Mouse (Mus musculus) adrenal gland, postnatal 36 days (tissue): ENCODE results near the gene Rab3gap1. TPM values are rescaled to one million over a fixed set of nuclear protein-coding genes. Genes with fewer than 3 reads are reported as not detected.
"Not testable (repeated sequence)": the region's sequence is repeated elsewhere in the genome, so short reads cannot be mapped to it uniquely, and the experiment has no call there.

Source experiments
- DNase-seq, 2 experiments: peaks; one replicate each; pipeline ENCODE4 v3.0.0; 2021; ENCODE audit warnings: mixed read lengths in 1 of 2
- total RNA-seq, 2 experiments: library from RNA; stranded (reverse); gene quantifications; 2 replicates each; pipeline ENCODE4 v1.2.3; 2021

Gene Rab3gap1
- total RNA-seq, 2 experiments from 2014 or later = 49.7 to 50.2 TPM

DNA sequence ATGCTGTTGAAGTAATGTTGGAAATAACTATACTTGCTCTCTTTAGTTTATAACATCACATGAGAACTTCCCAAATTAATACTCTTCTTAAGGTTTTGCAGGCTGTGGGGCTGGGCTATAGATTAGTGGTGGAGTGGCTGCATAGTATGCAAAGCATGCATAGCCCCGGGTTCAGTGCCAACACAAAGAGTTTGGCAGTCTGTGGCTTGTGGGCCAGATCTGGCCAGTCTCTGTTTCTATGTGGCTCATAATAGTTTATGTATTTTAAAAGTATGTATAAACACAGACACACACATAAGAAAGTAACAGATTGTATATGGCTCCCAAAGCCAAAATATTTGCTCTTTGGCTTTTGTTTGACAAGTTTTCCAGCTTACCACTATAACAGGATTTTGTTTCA lies 47.2 kb downstream of the Rab3gap1 start:
- no peak for DNase-seq

DNA sequence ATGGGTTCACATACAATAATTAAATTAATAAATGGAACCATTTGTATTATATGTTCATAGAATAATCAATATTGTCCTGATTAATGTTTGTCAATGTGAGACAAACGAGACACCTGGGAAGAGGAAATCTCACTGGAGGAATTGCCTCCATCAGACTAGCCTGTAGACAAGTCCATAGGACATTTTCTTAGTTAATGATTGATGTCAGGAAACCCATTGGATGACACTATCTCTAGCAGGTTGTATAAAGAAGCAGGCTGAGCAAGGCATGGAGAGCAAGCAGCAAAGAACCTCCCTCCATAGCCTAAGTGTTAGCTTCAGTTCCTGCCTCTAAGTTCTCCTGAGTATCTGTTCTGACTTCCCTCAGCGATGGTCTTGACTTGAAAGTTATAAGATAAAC lies 64.8 kb downstream of the Rab3gap1 start:
- no peak for DNase-seq

DNA sequence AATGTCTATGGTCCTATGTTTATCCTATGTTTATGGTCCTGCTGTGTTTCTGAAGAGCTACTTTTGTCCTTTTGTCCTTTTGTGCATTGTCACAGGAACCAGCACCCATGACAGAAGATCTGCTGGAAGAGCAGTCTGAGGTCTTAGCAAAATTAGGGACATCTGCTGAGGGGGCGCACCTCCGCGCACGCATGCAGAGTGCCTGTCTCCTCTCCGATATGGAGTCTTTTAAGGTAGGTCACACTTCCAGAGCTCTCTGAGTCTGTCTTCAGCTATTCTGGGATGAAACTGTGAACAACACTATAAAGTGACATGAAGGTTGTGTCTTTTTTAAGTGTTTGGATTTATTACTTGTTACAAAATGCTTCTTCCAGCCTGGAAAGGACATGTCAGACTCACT lies 65.7 kb downstream of the Rab3gap1 start:
- DNase-seq = no peak

GRCm38 (mm10) chr1:127937277-127937676 lies 68.7 kb downstream of the Rab3gap1 start:
- peak in 1 of 2 experiments; percentile 23 for DNase-seq

DNA sequence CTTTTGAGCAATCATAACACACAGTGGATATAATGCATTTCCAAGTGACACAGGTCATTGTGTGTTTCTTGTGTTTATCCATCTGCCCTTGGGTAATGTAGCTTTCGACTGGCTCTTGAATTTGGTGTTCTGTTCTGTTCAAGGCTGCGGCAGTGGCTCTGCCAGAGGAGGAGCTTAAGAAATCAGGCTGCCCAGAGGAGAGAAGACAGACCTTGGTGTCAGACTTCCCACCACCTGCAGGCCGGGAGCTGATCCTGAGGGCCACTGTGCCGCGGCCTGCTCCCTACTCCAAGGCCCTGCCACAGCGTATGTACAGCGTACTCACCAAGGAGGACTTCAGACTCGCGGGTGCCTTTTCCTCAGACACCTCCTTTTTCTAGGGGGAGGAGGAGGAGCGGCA lies 73.7 kb downstream of the Rab3gap1 start:
- DNase-seq = peak; percentile 42 to 56

DNA sequence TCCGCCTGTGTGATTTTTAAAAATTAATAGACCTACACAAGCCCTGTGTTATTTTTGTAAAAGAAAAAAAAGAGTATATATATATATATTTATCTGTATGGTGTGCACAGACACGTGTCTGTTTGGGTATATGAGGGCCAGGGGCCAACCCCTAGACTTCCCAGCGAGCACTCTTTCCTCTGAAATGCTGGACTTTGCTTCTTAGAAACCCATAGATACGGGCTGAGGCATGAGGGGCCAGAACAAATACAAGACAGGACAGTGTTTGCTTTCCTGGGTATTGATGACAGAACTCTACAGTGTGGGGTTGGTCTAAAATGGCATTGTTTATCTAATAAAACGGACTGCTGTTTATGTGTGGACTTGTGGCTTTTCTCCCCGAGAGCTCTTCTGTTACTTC lies 74.9 kb downstream of the Rab3gap1 start:
- no peak for DNase-seq

DNA sequence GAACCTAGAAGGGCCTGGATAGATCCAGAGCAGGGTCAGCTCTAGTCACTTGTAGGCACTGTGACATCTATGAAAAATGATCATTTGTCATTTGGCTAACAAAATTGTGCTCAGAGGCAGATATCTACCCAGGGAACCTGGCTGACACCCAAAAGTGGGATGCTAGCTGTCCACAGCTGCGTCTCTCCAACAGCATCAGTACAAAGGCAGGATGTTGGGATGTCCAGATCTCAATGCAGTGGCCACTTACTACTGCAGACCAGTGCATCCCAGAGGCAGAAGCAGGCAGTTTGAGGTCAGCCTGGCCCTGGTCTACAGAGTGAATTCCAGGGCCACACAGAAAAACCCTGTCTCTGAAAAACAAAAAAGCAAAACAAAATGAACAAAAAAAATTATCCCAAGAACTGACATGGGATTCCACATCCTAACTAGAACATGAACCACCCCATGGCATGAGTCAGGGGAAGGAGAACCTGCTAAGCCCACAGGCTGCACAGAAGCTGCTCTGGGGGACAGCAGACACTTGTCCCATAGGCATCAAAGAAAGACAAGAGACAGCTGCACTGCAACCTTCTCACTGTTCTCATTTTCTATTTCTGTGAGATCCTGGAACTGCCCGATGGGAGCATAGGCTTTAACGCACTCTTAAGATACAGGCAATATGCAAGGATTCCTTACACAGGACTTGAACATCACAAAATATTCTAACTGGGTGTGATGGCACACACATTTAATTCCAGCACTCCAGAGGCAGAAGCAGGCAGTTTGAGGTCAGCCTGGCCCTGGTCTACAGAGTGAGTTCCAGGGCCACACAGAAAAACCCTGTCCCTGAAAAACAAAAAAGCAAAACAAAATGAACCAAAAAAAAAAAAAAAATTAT lies 77.4 kb downstream of the Rab3gap1 start:
- DNase-seq = peak; percentile 22 to 33

- DNase-seq = no peak
Observed at GRCm38 (mm10) chr1:127946615-127947249, 78.2 kb downstream of the Rab3gap1 start.

GRCm38 (mm10) chr1:127948748-127949147 lies 80.2 kb downstream of the Rab3gap1 start:
- DNase-seq = no peak

- no peak for DNase-seq
Observed at GRCm38 (mm10) chr1:127952276-127952675, 83.7 kb downstream of the Rab3gap1 start.

DNA sequence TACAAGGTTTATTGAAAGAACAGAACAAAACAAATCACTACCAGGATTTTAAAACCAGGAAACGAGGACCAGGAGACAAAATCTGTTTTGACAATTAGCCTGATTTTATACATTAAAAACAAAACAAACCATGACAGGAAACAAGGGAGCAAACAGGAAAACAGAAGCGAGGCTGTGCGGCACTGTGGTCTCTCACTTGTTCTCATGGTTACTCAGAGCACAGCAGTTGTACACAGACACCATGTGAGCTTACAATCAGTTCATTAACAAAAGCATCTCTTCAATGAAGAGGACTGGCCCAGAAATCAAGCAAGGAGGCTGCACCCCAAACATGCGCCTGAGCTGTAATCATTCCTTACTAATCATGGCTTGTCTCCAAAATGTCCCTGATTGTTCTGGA lies 85.6 kb downstream of the Rab3gap1 start:
- not testable (repeated sequence) for DNase-seq

DNA sequence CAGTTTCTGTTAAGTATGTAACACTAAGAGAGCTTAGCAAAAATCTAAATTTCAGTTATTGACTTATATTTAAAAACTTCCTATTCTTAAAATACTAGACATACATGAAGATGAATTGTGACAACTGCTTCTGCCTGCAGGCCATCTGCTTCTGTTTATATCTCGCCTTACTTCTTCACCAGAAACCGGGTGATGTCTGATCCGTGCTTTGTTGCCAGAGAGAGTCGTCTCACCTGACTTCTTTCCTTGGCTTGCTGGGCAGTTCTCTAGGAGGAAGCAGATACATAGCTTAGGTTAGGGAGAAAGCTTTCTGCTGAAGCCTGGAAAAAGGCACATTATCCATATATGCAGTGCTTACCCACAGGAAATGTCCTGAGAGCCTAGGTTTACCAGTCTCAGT lies 86.2 kb downstream of the Rab3gap1 start:
- no peak for DNase-seq

GRCm38 (mm10) chr1:127956524-127956923 lies 88.0 kb downstream of the Rab3gap1 start:
- no peak for DNase-seq

DNA sequence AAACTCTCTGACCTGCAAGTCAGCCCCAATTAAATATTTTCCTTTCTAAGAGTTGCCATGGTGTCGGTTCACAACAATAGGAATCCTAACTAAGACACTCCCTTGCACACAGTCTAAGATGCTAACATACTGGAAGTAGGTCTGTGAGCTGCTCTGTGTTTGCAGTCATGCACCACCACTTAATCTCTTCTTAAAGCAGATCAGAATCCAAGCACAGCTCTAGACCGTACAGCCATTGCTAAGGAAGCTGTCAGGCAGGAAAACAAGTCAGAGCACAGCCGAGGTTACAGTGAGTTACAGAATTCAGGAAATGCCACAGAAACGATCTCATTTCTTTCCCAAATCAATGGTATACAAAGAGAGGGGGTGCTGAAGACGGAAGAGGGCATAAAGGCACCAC lies 90.2 kb downstream of the Rab3gap1 start:
- DNase-seq = no peak

DNA sequence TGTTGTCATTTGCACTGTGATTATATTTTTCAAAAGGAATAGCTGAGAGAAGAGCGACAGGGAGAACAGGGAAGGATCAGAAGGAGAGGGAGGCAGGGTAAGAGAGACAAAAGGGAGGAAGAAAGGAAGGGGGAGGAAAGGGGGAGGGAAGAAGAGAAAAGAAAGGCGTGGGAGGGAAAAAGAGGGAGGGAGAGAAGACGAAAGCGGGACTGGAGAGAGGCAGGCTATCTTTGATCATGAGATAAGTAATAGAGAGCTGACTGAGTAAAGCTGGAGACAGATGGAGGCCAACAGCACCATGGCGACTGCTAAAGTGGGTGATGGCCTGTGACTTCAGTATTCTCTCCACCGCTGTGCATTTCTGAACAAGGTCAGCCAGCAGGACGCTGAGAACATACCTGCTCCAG lies 90.7 kb downstream of the Rab3gap1 start:
- no peak for DNase-seq

DNA sequence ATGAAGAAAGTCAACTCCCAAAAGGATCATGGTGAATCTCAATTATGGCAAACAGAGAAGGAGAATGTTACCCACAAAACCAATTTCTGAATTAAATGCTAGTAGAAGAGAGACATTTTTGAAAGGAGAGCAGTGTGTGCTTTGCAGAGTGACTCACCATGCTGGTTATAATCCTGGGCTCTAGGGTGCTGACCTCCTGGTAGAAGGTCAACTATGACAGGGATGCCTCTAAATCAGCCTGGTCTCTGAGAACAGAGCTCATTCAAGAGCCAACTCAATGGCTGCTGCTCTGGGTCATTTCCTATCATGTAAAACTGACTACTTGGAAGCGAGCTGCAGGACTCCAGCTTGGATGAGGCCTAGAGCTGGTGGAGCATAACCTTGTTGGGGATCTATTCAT lies 92.6 kb downstream of the Rab3gap1 start:
- DNase-seq = peak; percentile 47 to 54

DNA sequence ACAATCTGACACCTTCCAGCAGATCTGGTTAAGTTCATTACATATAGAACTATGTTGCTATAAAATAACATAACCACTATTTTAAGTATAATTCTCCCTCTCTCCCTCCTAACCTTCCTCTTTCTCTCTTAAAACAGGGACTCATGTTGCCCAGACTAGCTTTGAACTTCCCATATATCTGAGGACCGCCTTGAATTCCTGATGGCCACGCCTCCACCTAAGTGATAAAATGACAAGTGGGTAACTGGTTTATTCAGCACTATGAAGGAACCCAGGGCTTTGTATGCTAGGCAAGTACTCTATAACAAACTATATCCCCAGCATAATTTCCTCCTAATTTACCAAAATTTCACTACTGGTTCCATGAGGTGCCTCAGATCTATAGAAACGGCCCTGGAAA lies 94.8 kb downstream of the Rab3gap1 start:
- DNase-seq = no peak

GRCm38 (mm10) chr1:127970870-127971269 lies 102.3 kb downstream of the Rab3gap1 start:
- DNase-seq = no peak

DNA sequence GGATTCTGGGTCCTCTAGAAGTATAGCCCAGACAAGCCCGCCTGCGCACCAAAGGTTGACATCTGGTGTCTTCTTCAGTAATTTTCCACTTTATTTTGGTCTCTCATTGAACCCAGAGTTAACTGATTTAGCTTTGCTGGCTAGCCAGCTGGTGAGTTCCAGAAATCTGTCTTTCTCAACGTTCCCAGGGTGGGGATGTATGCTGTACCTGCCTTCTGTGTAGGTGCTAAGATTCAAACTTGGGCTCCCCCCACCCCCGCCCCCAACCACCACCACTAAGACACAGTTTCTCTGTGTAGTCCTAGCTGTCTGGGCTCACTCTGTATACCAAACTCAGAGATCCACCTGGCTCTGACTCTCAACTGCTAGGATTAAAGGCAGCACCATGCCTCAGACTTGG lies 105.5 kb downstream of the Rab3gap1 start:
- DNase-seq = no peak

- peak; percentile 49 to 55 for DNase-seq
Observed at GRCm38 (mm10) chr1:127975676-127976075, 107.1 kb downstream of the Rab3gap1 start.

GRCm38 (mm10) chr1:127976106-127976505 lies 107.5 kb downstream of the Rab3gap1 start:
- no peak for DNase-seq

- DNase-seq = no peak
Observed at GRCm38 (mm10) chr1:127978125-127978524, 109.6 kb downstream of the Rab3gap1 start.

DNA sequence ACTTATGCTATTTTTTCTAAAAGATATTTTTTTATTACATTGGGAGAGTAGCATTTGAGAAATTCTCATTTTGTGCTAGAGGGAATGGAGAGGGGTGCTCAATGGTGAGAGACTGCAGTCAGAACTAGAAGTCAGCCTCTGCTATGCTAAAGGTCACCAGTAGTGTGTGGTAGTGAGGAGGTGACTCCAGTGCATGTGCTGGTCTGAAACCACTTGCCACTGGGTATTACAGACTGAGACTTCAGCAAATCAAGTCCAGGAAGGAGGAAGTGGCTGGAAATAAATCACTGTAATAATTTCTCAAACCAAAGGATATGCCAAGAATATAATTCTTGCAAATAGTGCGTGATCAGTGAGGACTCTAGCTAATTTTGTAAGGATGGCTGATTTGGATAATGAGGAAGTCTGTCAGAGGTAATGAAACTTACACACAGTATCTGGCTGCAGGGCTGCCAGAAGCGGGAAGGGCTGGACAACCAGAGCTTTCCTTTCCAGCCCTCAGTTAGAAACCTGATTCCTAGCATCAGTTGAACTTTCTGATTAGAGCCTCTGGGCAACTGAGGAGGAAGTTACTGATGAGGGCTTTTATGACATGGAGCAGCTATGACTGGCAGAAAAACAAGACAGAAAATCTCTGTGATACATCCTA lies 112.5 kb downstream of the Rab3gap1 start:
- no peak for DNase-seq
